Mouse (Mus musculus) stomach, postnatal 0 days (tissue): Measurements from ENCODE around the gene Arl2bp.

Source experiments
- CTCF ChIP-seq: IDR thresholded peaks from 2 replicates; pipeline ENCODE4 v1.5.1; 2016; ENCODE audit warnings: antibody characterized with exemption, low read depth, mild to moderate bottlenecking, moderate library complexity
- EP300 ChIP-seq: optimal IDR thresholded peaks from 2 replicates; pipeline ENCODE3; 2016; ENCODE audit warnings: antibody characterized with exemption

GRCm38 (mm10) chr8:94697956-94698355 is 31.6 kb downstream of the Arl2bp start:
- TF ChIP-seq CTCF: no peak
- TF ChIP-seq EP300: no peak
